Mouse (Mus musculus) forebrain, embryonic 15.5 days (tissue): ENCODE measurements at regions not wholly inside any gene's neighbourhood (a gene's known extent, or its start where the extent isn't known, plus 50 kb on each side); places are given as distances from the start of the nearest gene placed in this dataset.

Experiments
- ATAC-seq: fragments of 200-750 bp; cut with Nextera tagmentation; replicated peaks from 2 replicates; pipeline ENCODE4 v1.8.0; 2017; ENCODE audit warnings: mild to moderate bottlenecking, moderate TSS enrichment, moderate library complexity
- H3K27ac ChIP-seq: fragments of 300-500 bp; sonication (generic); replicated peaks from 2 replicates; pipeline ENCODE4 v1.5.1; 2015; ENCODE audit warnings: mild to moderate bottlenecking, inconsistent platforms
- H3K27me3 ChIP-seq: fragments of 300-500 bp; sonication (generic); 2 replicates; pipeline ENCODE4 v1.6.1; 2015; ENCODE audit warnings: inconsistent platforms
- H3K36me3 ChIP-seq: fragments of 300-500 bp; sonication (generic); 2 replicates; pipeline ENCODE4 v1.6.1; 2015; ENCODE audit warnings: mild to moderate bottlenecking, inconsistent platforms
- H3K4me1 ChIP-seq: fragments of 300-500 bp; sonication (generic); 2 replicates; pipeline ENCODE4 v1.6.1; 2015; ENCODE audit warnings: inconsistent platforms
- H3K4me2 ChIP-seq: fragments of 300-500 bp; sonication (generic); replicated peaks from 2 replicates; pipeline ENCODE4 v1.6.1; 2015; ENCODE audit warnings: mild to moderate bottlenecking, inconsistent platforms
- H3K4me3 ChIP-seq: fragments of 300-500 bp; sonication (generic); 2 replicates; pipeline ENCODE4 v1.5.1; 2015; ENCODE audit warnings: mild to moderate bottlenecking, inconsistent platforms
- H3K9ac ChIP-seq: fragments of 300-500 bp; sonication (generic); replicated peaks from 2 replicates; pipeline ENCODE4 v1.6.1; 2015; ENCODE audit warnings: mild to moderate bottlenecking, inconsistent platforms
- H3K9me3 ChIP-seq: fragments of 300-500 bp; sonication (generic); 2 replicates; pipeline ENCODE4 v1.6.1; 2016; ENCODE audit warnings: inconsistent platforms
- WGBS: fragments of 180-500 bp; shearing (Covaris S2); methylation state at CpG from one replicate; pipeline ENCODE4 v1.1.7; 2015; ENCODE audit warnings: mixed read lengths; 5-methylcytosine and 5-hydroxymethylcytosine counted together

DNA sequence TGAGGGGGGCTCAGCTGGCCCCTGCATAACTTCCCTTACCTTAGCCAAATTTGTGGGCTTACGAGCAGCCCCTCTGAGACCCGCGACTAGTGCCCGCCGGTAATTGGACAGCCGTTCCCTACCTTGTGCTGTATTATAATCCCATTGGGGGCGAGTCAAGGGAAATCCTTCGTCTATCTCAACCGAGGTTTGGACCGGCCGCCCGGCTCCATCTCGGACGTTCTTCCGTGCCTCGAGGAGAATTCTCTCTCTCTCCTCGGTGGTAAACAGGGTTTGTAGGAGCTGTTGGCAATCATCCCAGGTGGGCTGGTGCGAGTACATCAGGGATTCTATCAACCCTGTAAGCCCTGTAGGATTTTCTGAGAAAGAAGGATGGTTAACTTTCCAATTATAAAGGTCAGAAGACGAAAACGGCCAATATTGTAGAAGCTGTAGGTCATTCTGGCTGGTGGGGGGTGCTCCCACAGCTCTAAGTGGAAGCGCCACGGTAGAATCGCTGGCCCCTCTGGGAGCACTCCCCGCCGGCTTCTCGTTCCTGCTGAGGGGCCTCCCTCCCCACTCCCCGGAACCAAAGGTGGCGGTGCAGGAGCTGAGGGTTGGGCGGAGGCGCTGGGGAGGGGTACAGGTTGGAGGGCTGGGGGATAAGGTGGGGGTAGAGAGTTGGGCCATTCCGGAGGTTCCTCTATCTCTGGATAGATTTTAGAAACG, 278.6 kb downstream of the Gm21863 start:
- H3K4me3 ChIP-seq: no peak overlapping the region
- WGBS: 66% methylated on average over 32 of the region's 32 CpGs
- no peak overlapping the region for H3K9ac ChIP-seq
- no peaks in the 10 kb centered on the region for H3K27me3 ChIP-seq
- no peaks in the 10 kb centered on the region for H3K36me3 ChIP-seq
- ATAC-seq: peak; percentile 54
- no peaks in the 10 kb centered on the region for H3K4me1 ChIP-seq
- no peak overlapping the region for H3K27ac ChIP-seq
- peaks cover 63% of the 10 kb centered on the region for H3K9me3 ChIP-seq
- H3K4me2 ChIP-seq: no peak overlapping the region

DNA sequence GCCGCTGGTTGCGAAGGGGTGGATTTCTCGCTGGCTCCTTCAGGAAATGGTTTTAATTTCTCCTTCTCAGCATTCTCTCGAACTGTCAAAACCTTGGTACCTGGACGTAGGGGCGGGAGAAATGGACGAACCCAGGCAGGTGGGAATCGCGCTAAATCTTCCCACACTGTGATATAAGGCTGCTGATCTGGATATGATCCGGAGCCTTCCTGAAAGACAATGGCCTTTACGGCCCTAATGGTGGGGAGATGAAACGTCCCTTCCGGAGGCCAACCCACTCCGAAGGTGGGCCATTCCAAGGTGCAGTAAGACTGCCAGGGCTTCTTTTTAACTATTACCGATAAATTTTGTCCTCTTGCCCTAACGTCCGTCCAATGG, 279.1 kb downstream of the Gm21863 start:
- Histone ChIP-seq H3K9ac (no peak overlapping the region), H3K27ac (no peak overlapping the region), H3K4me2 (no peak overlapping the region), H3K4me3 (no peak overlapping the region), H3K27me3 (no peaks in the 10 kb centered on the region), H3K4me1 (no peaks in the 10 kb centered on the region), H3K9me3 (peaks cover 58% of the 10 kb centered on the region), H3K36me3 (no peaks in the 10 kb centered on the region)
- ATAC-seq: peak; percentile 49
- 66% methylated on average over 17 of the region's 17 CpGs for WGBS

GRCm38 (mm10) chr12:20233871-20234307, 279.6 kb downstream of the Gm21863 start:
- H3K9me3 ChIP-seq: peaks cover 54% of the 10 kb centered on the region
- H3K36me3 ChIP-seq: no peaks in the 10 kb centered on the region
- H3K4me1 ChIP-seq: no peaks in the 10 kb centered on the region
- H3K9ac ChIP-seq: no peak overlapping the region
- no peak overlapping the region for H3K4me3 ChIP-seq
- H3K27me3 ChIP-seq: no peaks in the 10 kb centered on the region
- H3K27ac ChIP-seq: no peak overlapping the region
- H3K4me2 ChIP-seq: no peak overlapping the region
- ATAC-seq: peak; percentile 73
- 76% methylated on average over 25 of the region's 25 CpGs for WGBS
